Mouse (Mus musculus) hindbrain, embryonic 16.5 days (tissue): ENCODE results near the gene Postn. TPM values are rescaled to one million over a fixed set of nuclear protein-coding genes. Genes with fewer than 3 reads are reported as not detected.

ENCODE experiments used
- ATAC-seq: fragments of 200-750 bp; cut with Nextera tagmentation; 2 replicates; pipeline ENCODE4 v1.8.0; 2017; ENCODE audit warnings: moderate TSS enrichment, moderate library complexity
- H3K27ac ChIP-seq: fragments of 300-500 bp; sonication (generic); 2 replicates; pipeline ENCODE4 v1.5.1; 2014; ENCODE audit warnings: low read depth, mild to moderate bottlenecking, control low read depth, low read length, moderate library complexity
- H3K27me3 ChIP-seq: fragments of 300-500 bp; sonication (generic); replicated peaks from 2 replicates; pipeline ENCODE4 v1.6.1; 2014; ENCODE audit warnings: low read length; ENCODE audit not compliant: control insufficient read depth, insufficient read depth
- H3K36me3 ChIP-seq: fragments of 300-500 bp; sonication (generic); 2 replicates; pipeline ENCODE4 v1.6.1; 2014; ENCODE audit warnings: mild to moderate bottlenecking, low read length, moderate library complexity, mixed read lengths; ENCODE audit not compliant: control insufficient read depth, insufficient read depth
- H3K4me1 ChIP-seq: fragments of 300-500 bp; sonication (generic); 2 replicates; pipeline ENCODE4 v1.6.1; 2014; ENCODE audit warnings: low read depth, low read length; ENCODE audit not compliant: control insufficient read depth, insufficient read depth
- H3K4me2 ChIP-seq: fragments of 300-500 bp; sonication (generic); 2 replicates; pipeline ENCODE4 v1.6.1; 2014; ENCODE audit warnings: mild to moderate bottlenecking, low read length, control low read depth, moderate library complexity
- H3K4me3 ChIP-seq: fragments of 300-500 bp; sonication (generic); 2 replicates; pipeline ENCODE4 v1.5.1; 2014; ENCODE audit warnings: mild to moderate bottlenecking, low read length, control low read depth, moderate library complexity
- H3K9ac ChIP-seq: fragments of 300-500 bp; sonication (generic); 2 replicates; pipeline ENCODE4 v1.6.1; 2014; ENCODE audit warnings: low read depth, mild to moderate bottlenecking, control low read depth, low read length, moderate library complexity
- H3K9me3 ChIP-seq: fragments of 300-500 bp; sonication (generic); 2 replicates; pipeline ENCODE4 v1.6.1; 2014; ENCODE audit warnings: mild to moderate bottlenecking, low read length, moderate library complexity; ENCODE audit not compliant: control insufficient read depth
- WGBS: fragments of 180-500 bp; shearing (Covaris S2); extraction: QIAGEN DNeasy Blood & Tissue Kit; methylation state at CpG from one replicate; pipeline ENCODE4 v1.1.7; 2014; 5-methylcytosine and 5-hydroxymethylcytosine counted together
- polyA plus RNA-seq: library from polyadenylated mRNA; unstranded; fragments of >200 nt; fragmentation: Nextera tagmentation; extraction: Ambion mirVana; gene quantifications from 2 replicates; pipeline ENCODE4 v1.2.1, GENCODE M21; 2015

Postn gene
- 27.1 and 49.5 TPM in 2 replicates for polyA plus RNA-seq

- H3K4me1 ChIP-seq = peaks cover 6% of the 10 kb centered on the region
- H3K9ac ChIP-seq = no peak within 1 kb of the TSS
- WGBS = 47% methylated on average over 6 of the region's 6 CpGs
- no peak within 1 kb of the TSS for H3K4me2 ChIP-seq
- no peak within 1 kb of the TSS for H3K27ac ChIP-seq
- H3K36me3 ChIP-seq = no peaks in the 10 kb centered on the region
- ATAC-seq = no peak
- H3K27me3 ChIP-seq = no peaks in the 10 kb centered on the region
- H3K9me3 ChIP-seq = no peaks in the 10 kb centered on the region
- H3K4me3 ChIP-seq = no peak within 1 kb of the TSS
Measured at GRCm38 (mm10) chr3:54360897-54361296, at the start of gene Postn. Postn (plus strand) TSS chr3:54361109.

GRCm38 (mm10) chr3:54314055-54314454 lies 46.9 kb upstream of the Postn start:
- H3K4me1 ChIP-seq = no peaks in the 10 kb centered on the region; the same call in 1 of the 2 replicates

GRCm38 (mm10) chr3:54352891-54353652 lies 7.8 kb upstream of the Postn start:
- H3K4me2 ChIP-seq = no peak overlapping the region
- H3K4me3 ChIP-seq = no peak overlapping the region
- H3K9ac ChIP-seq = no peak overlapping the region
- H3K9me3 ChIP-seq = no peaks in the 10 kb centered on the region
- no peaks in the 10 kb centered on the region for H3K27me3 ChIP-seq
- H3K4me1 ChIP-seq = peaks cover 3% of the 10 kb centered on the region; the same call in 1 of the 2 replicates
- WGBS = 37% methylated on average over 9 of the region's 9 CpGs
- no peak overlapping the region for H3K27ac ChIP-seq
- ATAC-seq = peak; percentile 52; the same call in 1 of the 2 replicates
- no peaks in the 10 kb centered on the region for H3K36me3 ChIP-seq

More at GRCm38 (mm10) chr3:54314055-54314454, 46.9 kb upstream of the Postn start:
- no peaks in the 10 kb centered on the region for H3K36me3 ChIP-seq
- no peaks in the 10 kb centered on the region for H3K9me3 ChIP-seq
- no peak overlapping the region for H3K4me3 ChIP-seq
- no peak overlapping the region for H3K9ac ChIP-seq
- ATAC-seq = no peak
- no peak overlapping the region for H3K4me2 ChIP-seq
- WGBS = 89% methylated on average over 2 of the region's 2 CpGs
- H3K27me3 ChIP-seq = no peaks in the 10 kb centered on the region
- H3K27ac ChIP-seq = no peak overlapping the region

GRCm38 (mm10) chr3:54357561-54357960 lies 3.3 kb upstream of the Postn start:
- H3K27me3 ChIP-seq = no peaks in the 10 kb centered on the region
- no peaks in the 10 kb centered on the region for H3K9me3 ChIP-seq
- no peak overlapping the region for H3K27ac ChIP-seq
- peak; percentile 64 for ATAC-seq
- no peak overlapping the region for H3K4me2 ChIP-seq
- peaks cover 6% of the 10 kb centered on the region for H3K4me1 ChIP-seq
- WGBS = 64% methylated on average over 3 of the region's 3 CpGs
- no peaks in the 10 kb centered on the region for H3K36me3 ChIP-seq
- H3K9ac ChIP-seq = no peak overlapping the region
- H3K4me3 ChIP-seq = no peak overlapping the region

GRCm38 (mm10) chr3:54358463-54359189 lies 2.3 kb upstream of the Postn start:
- H3K9ac ChIP-seq = no peak overlapping the region

GRCm38 (mm10) chr3:54361656-54362055 lies 747 bp downstream of the Postn start:
- Histone ChIP-seq H3K27ac (no peak overlapping the region), H3K9me3 (no peaks in the 10 kb centered on the region), H3K36me3 (no peaks in the 10 kb centered on the region), H3K9ac (no peak overlapping the region), H3K4me3 (no peak overlapping the region), H3K4me2 (no peak overlapping the region), H3K27me3 (no peaks in the 10 kb centered on the region), H3K4me1 (peaks cover 6% of the 10 kb centered on the region)
- ATAC-seq = no peak

More at GRCm38 (mm10) chr3:54358463-54359189, 2.3 kb upstream of the Postn start:
- Histone ChIP-seq H3K27me3 (no peaks in the 10 kb centered on the region), H3K4me2 (peak overlapping the region; percentile 23), H3K4me1 (peaks cover 6% of the 10 kb centered on the region), H3K9me3 (no peaks in the 10 kb centered on the region), H3K36me3 (no peaks in the 10 kb centered on the region), H3K27ac (no peak overlapping the region), H3K4me3 (no peak overlapping the region)
- peak; percentile 70 for ATAC-seq
- 51% methylated on average over 15 of the region's 15 CpGs for WGBS

- Histone ChIP-seq H3K36me3 (no peaks in the 10 kb centered on the region), H3K4me1 (no peaks in the 10 kb centered on the region), H3K27ac (no peak overlapping the region), H3K9me3 (no peaks in the 10 kb centered on the region), H3K4me2 (no peak overlapping the region), H3K4me3 (no peak overlapping the region), H3K9ac (no peak overlapping the region), H3K27me3 (no peaks in the 10 kb centered on the region)
- 86% methylated on average over 1 of the region's 1 CpGs for WGBS
- ATAC-seq = no peak
Measured at GRCm38 (mm10) chr3:54371015-54371414, 10.1 kb downstream of the Postn start.

- Histone ChIP-seq H3K4me1 (no peaks in the 10 kb centered on the region), H3K27ac (no peak overlapping the region), H3K36me3 (no peaks in the 10 kb centered on the region), H3K4me3 (no peak overlapping the region), H3K9ac (no peak overlapping the region), H3K9me3 (no peaks in the 10 kb centered on the region), H3K27me3 (no peaks in the 10 kb centered on the region), H3K4me2 (no peak overlapping the region)
- WGBS = 69% methylated on average over 6 of the region's 6 CpGs
- ATAC-seq = no peak
Measured at GRCm38 (mm10) chr3:54372625-54373024, 11.7 kb downstream of the Postn start.

GRCm38 (mm10) chr3:54376014-54376413 lies 15.1 kb downstream of the Postn start:
- Histone ChIP-seq H3K27ac (no peak overlapping the region), H3K4me2 (no peak overlapping the region), H3K36me3 (no peaks in the 10 kb centered on the region), H3K4me1 (no peaks in the 10 kb centered on the region), H3K4me3 (no peak overlapping the region), H3K9ac (no peak overlapping the region), H3K27me3 (no peaks in the 10 kb centered on the region), H3K9me3 (no peaks in the 10 kb centered on the region)
- ATAC-seq = no peak
- WGBS = 96% methylated on average over 6 of the region's 6 CpGs
